Mouse (Mus musculus) adrenal gland, postnatal 14 days (tissue): ENCODE results near the gene Rem1. TPM values are rescaled to one million over a fixed set of nuclear protein-coding genes. Genes with fewer than 3 reads are reported as not detected.
"Not testable (repeated sequence)": the region's sequence is repeated elsewhere in the genome, so short reads cannot be mapped to it uniquely, and the experiment has no call there.

Experiments
- DNase-seq: peaks from one replicate; pipeline ENCODE4 v3.0.0; 2021; ENCODE audit warnings: mixed read lengths
- total RNA-seq: library from RNA; stranded (reverse); gene quantifications from 2 replicates; pipeline ENCODE4 v1.2.3, GENCODE M21; 2021

Gene Rem1
- total RNA-seq, 1 experiment from 2014 or later, result 8.3 TPM

- DNase-seq, result no peak
Measured at GRCm38 (mm10) chr2:152629239-152629638, 2.5 kb downstream of the Rem1 start.

- no peak for DNase-seq
Measured at GRCm38 (mm10) chr2:152629904-152630303, 3.2 kb downstream of the Rem1 start.

- peak; percentile 26 for DNase-seq
Measured at GRCm38 (mm10) chr2:152633334-152633733, 6.6 kb downstream of the Rem1 start.

- no peak for DNase-seq
Measured at GRCm38 (mm10) chr2:152634311-152634710, 7.6 kb downstream of the Rem1 start.

GRCm38 (mm10) chr2:152636246-152637005 is 9.7 kb downstream of the Rem1 start:
- peak; percentile 67 for DNase-seq

- no peak for DNase-seq
Measured at GRCm38 (mm10) chr2:152637006-152637322, 10.2 kb downstream of the Rem1 start.

GRCm38 (mm10) chr2:152637381-152637780 is 10.6 kb downstream of the Rem1 start:
- DNase-seq, result no peak

GRCm38 (mm10) chr2:152638865-152639264 is 12.1 kb downstream of the Rem1 start:
- no peak for DNase-seq

- peak; percentile 18 for DNase-seq
Measured at GRCm38 (mm10) chr2:152639406-152640113, 12.8 kb downstream of the Rem1 start.

- peak; percentile 88 for DNase-seq
Measured at GRCm38 (mm10) chr2:152652901-152653620, 26.3 kb downstream of the Rem1 start.

- DNase-seq, result peak; percentile 71
Measured at GRCm38 (mm10) chr2:152653874-152654715, 27.3 kb downstream of the Rem1 start.

GRCm38 (mm10) chr2:152657398-152657797 is 30.6 kb downstream of the Rem1 start:
- peak; percentile 63 for DNase-seq

GRCm38 (mm10) chr2:152661163-152661562 is 34.4 kb downstream of the Rem1 start:
- no peak for DNase-seq

GRCm38 (mm10) chr2:152666191-152666590 is 39.4 kb downstream of the Rem1 start:
- not testable (repeated sequence) for DNase-seq

- DNase-seq, result peak; percentile 96
Measured at GRCm38 (mm10) chr2:152669256-152669638, 42.5 kb downstream of the Rem1 start, which contains the start of gene H13. Gene H13, plus strand, starts transcription at chr2:152669461.

GRCm38 (mm10) chr2:152669639-152670484 is 43.1 kb downstream of the Rem1 start:
- peak; percentile 44 for DNase-seq

- DNase-seq, result peak; percentile 50
Measured at GRCm38 (mm10) chr2:152670983-152671641, 44.4 kb downstream of the Rem1 start.

- DNase-seq, result peak; percentile 64
Measured at GRCm38 (mm10) chr2:152671642-152671999, 44.9 kb downstream of the Rem1 start.

GRCm38 (mm10) chr2:152672166-152672565 is 45.4 kb downstream of the Rem1 start:
- DNase-seq, result peak; percentile 55

- DNase-seq, result no peak
Measured at GRCm38 (mm10) chr2:152674148-152674547, 47.4 kb downstream of the Rem1 start.
